Mouse (Mus musculus) NIH3T3 (cell line): ENCODE data around the gene Cryba2.
A peak's percentile ranks its signal among the peaks of the same experiment; 100 is the strongest.

Experiments used
- DNase-seq: peaks from one replicate; pipeline ENCODE4 v3.0.0-alpha.2; 2012; ENCODE audit warnings: low read depth

Gene Cryba2

GRCm38 (mm10) chr1:74893134-74893855 lies at the start of gene Cryba2:
TSS of gene Cryba2 (minus strand) at chr1:74893143.
- peak; percentile 78 for DNase-seq

GRCm38 (mm10) chr1:74941651-74942360 lies 48.9 kb upstream of the Cryba2 start:
- no peak for DNase-seq

GRCm38 (mm10) chr1:74939762-74940161 lies 46.8 kb upstream of the Cryba2 start:
- DNase-seq: peak; percentile 62

- no peak for DNase-seq
These were observed 43.4 kb upstream of the Cryba2 start for GRCm38 (mm10) chr1:74936221-74936830.

- no peak for DNase-seq
These were observed 42.5 kb upstream of the Cryba2 start, which contains the start of gene Cfap65 for GRCm38 (mm10) chr1:74935402-74935801. TSS of gene Cfap65 (minus strand) at chr1:74935599.

GRCm38 (mm10) chr1:74927621-74928296 lies 34.8 kb upstream of the Cryba2 start:
- no peak for DNase-seq

- DNase-seq: peak; percentile 67
These were observed 33.8 kb upstream of the Cryba2 start for GRCm38 (mm10) chr1:74926721-74927120.

GRCm38 (mm10) chr1:74924464-74924863 lies 31.5 kb upstream of the Cryba2 start:
- peak; percentile 11 for DNase-seq

GRCm38 (mm10) chr1:74915706-74916105 lies 22.8 kb upstream of the Cryba2 start:
- no peak for DNase-seq

- DNase-seq: no peak
These were observed 9.2 kb upstream of the Cryba2 start for GRCm38 (mm10) chr1:74902191-74902590.

- peak; percentile 71 for DNase-seq
These were observed 8.7 kb upstream of the Cryba2 start for GRCm38 (mm10) chr1:74901686-74902085.

- DNase-seq: no peak
These were observed 7.7 kb upstream of the Cryba2 start for GRCm38 (mm10) chr1:74900341-74901285.

- no peak for DNase-seq
These were observed 5.9 kb upstream of the Cryba2 start for GRCm38 (mm10) chr1:74898656-74899431.

GRCm38 (mm10) chr1:74897976-74898375 lies 5.0 kb upstream of the Cryba2 start:
- no peak for DNase-seq

GRCm38 (mm10) chr1:74894966-74895365 lies 2.0 kb upstream of the Cryba2 start:
- peak; percentile 76 for DNase-seq

- no peak for DNase-seq
These were observed 401 bp downstream of the Cryba2 start for GRCm38 (mm10) chr1:74892351-74893133.

GRCm38 (mm10) chr1:74891513-74891912 lies 1.4 kb downstream of the Cryba2 start:
- DNase-seq: peak; percentile 63

GRCm38 (mm10) chr1:74885369-74886042 lies 7.4 kb downstream of the Cryba2 start, which contains the start of gene Fev:
TSS of gene Fev (minus strand) at chr1:74885419.
- no peak for DNase-seq
